Mouse (Mus musculus) heart, adult 2 months (tissue): ENCODE measurements around the gene Tmem131l.

ENCODE experiments used
- CTCF ChIP-seq: fragments of 200-600 bp; IDR thresholded peaks from 2 replicates; pipeline ENCODE4 v1.8.1; 2022; ENCODE audit warnings: antibody characterized with exemption, mild to moderate bottlenecking, moderate library complexity
- POLR2A ChIP-seq: fragments of 200-500 bp; IDR thresholded peaks from 2 replicates; pipeline ENCODE4 v1.6.1; 2011; ENCODE audit warnings: mild to moderate bottlenecking, low read depth, low read length, control low read depth; ENCODE audit not compliant: insufficient read depth

GRCm38 (mm10) chr3:84015484-84016016, 24.4 kb downstream of the Tmem131l start:
- TF ChIP-seq CTCF (no peak), POLR2A (no peak)
